Comparison of ENCODE assay signal across 8 mouse cellular contexts in the genomic region with DNA sequence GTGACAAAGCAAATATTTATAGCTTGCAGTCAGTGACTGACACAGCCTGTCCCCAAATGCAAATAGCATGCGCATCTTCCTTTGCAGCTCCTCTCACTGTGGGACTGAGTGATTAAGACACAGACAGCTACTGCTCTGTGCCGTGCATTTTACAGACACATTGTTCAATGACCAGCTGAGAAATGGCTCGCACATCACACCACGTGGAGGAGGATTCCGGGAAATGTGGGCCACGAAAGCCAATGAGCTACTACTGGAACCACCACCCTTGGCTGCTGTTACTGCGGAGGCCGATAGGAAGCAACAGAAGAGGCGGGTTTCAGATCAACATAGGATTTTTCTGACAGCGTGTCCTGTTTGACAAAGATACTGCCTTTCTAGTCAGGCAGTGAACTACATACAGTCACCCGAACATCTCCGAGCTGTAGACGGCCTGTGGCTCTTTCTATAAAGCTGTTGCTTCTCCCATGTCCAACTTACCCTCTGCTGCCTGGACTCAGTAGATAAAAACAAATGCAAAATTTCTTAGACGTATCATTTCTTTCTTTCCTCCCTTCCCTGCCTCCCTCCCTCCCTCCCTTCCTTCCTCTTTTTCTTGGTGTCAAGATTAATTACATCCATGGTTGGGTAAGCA. TPM values are rescaled to one million over a fixed set of nuclear protein-coding genes. Genes with fewer than 3 reads are reported as not detected.
DNase-seq lines count a peak whose midpoint lies in the region; ATAC-seq lines count a peak whose summit lies in the region.

No protein-coding gene starts in this region.

- H3K9me3 ChIP-seq in heart, embryonic 10.5 days, result no peaks in the 10 kb centered on the region
- no peaks in the 10 kb centered on the region for H3K9me3 ChIP-seq in forebrain, embryonic 16.5 days (ENCODE audit: control insufficient read depth, low read length)
- no peaks in the 10 kb centered on the region for H3K9me3 ChIP-seq in hindbrain, embryonic 15.5 days
- no peaks in the 10 kb centered on the region for H3K9me3 ChIP-seq in liver, embryonic 16.5 days (replicated peaks; ENCODE audit: control insufficient read depth, low read length)
- no peaks in the 10 kb centered on the region for H3K9me3 ChIP-seq in embryonic facial prominence, embryonic 10.5 days

- H3K4me3 ChIP-seq in heart, embryonic 10.5 days, result no peak overlapping the region
- H3K4me3 ChIP-seq in forebrain, embryonic 16.5 days (replicated peaks; ENCODE audit: low read length), result no peak overlapping the region
- no peak overlapping the region for H3K4me3 ChIP-seq in hindbrain, embryonic 15.5 days
- H3K4me3 ChIP-seq in liver, embryonic 16.5 days (ENCODE audit: low read depth, low read length), result no peak overlapping the region
- no peak overlapping the region for H3K4me3 ChIP-seq in embryonic facial prominence, embryonic 10.5 days

- WGBS in heart, embryonic 10.5 days, result 75% methylated on average over 14 of the region's 14 CpGs
- WGBS in forebrain, embryonic 16.5 days, result 68% methylated on average over 14 of the region's 14 CpGs
- 43% methylated on average over 14 of the region's 14 CpGs for WGBS in hindbrain, embryonic 15.5 days
- 17% methylated on average over 14 of the region's 14 CpGs for WGBS in liver, embryonic 16.5 days (ENCODE audit: insufficient replicate concordance)
- WGBS in embryonic facial prominence, embryonic 10.5 days, result 86% methylated on average over 14 of the region's 14 CpGs

- H3K27me3 ChIP-seq in heart, embryonic 10.5 days (ENCODE audit: insufficient read depth, poor library complexity, severe bottlenecking), result no peaks in the 10 kb centered on the region
- no peaks in the 10 kb centered on the region for H3K27me3 ChIP-seq in forebrain, embryonic 16.5 days (replicated peaks; ENCODE audit: control insufficient read depth, insufficient read depth, low read length)
- H3K27me3 ChIP-seq in hindbrain, embryonic 15.5 days, result no peaks in the 10 kb centered on the region
- H3K27me3 ChIP-seq in liver, embryonic 16.5 days (ENCODE audit: control insufficient read depth, insufficient read depth, low read depth, low read length), result no peaks in the 10 kb centered on the region
- no peaks in the 10 kb centered on the region for H3K27me3 ChIP-seq in embryonic facial prominence, embryonic 10.5 days (replicated peaks; ENCODE audit: low read depth, poor library complexity, severe bottlenecking)

- no peak for ATAC-seq in forebrain, embryonic 16.5 days
- 0 out of 2 replicates have a peak, but pooled peaks have one; percentile 62 for ATAC-seq in hindbrain, embryonic 15.5 days (ENCODE audit: low FRiP score, low read depth)
- peak; percentile 85 for ATAC-seq in liver, embryonic 16.5 days (ENCODE audit: low read depth)
- no peak for ATAC-seq in monocyte, adult 5-6 weeks (replicated peaks; ENCODE audit: insufficient number of reproducible peaks, low FRiP score, low TSS enrichment, poor library complexity, severe bottlenecking)

- DNase-seq in heart, adult 11 months, result peak; percentile 96
- no peak for DNase-seq in heart, embryonic 10.5 days (ENCODE audit: low spot score)
- DNase-seq in spleen, postnatal 10 days (ENCODE audit: low spot score in 2 of 2), result peak; percentile 44 to 75
- DNase-seq in embryonic facial prominence, embryonic 10.5 days (ENCODE audit: low spot score), result no peak

- peaks cover 24% of the 10 kb centered on the region for H3K36me3 ChIP-seq in heart, embryonic 10.5 days
- peaks cover 23% of the 10 kb centered on the region for H3K36me3 ChIP-seq in forebrain, embryonic 16.5 days (ENCODE audit: control insufficient read depth, insufficient read depth)
- H3K36me3 ChIP-seq in hindbrain, embryonic 15.5 days, result peaks cover 22% of the 10 kb centered on the region
- H3K36me3 ChIP-seq in liver, embryonic 16.5 days (ENCODE audit: control insufficient read depth, insufficient read depth), result peaks cover 8% of the 10 kb centered on the region
- H3K36me3 ChIP-seq in embryonic facial prominence, embryonic 10.5 days (replicated peaks), result peaks cover 29% of the 10 kb centered on the region

- no peak overlapping the region for H3K27ac ChIP-seq in heart, embryonic 10.5 days
- H3K27ac ChIP-seq in forebrain, embryonic 16.5 days (ENCODE audit: low read length), result peak overlapping the region; percentile 17; the same call in 1 of the 2 replicates
- H3K27ac ChIP-seq in hindbrain, embryonic 15.5 days (replicated peaks), result 0 out of 2 replicates have a peak overlapping the region, but pooled peaks have one; percentile 12
- H3K27ac ChIP-seq in liver, embryonic 16.5 days (ENCODE audit: low read length), result peak overlapping the region; percentile 95
- H3K27ac ChIP-seq in embryonic facial prominence, embryonic 10.5 days (replicated peaks), result no peak overlapping the region

- peaks cover 21% of the 10 kb centered on the region for H3K4me1 ChIP-seq in heart, embryonic 10.5 days
- peaks cover 11% of the 10 kb centered on the region for H3K4me1 ChIP-seq in forebrain, embryonic 16.5 days (replicated peaks; ENCODE audit: control insufficient read depth, insufficient read depth, low read length)
- H3K4me1 ChIP-seq in hindbrain, embryonic 15.5 days (replicated peaks), result peaks cover 11% of the 10 kb centered on the region; the same call in 1 of the 2 replicates
- H3K4me1 ChIP-seq in liver, embryonic 16.5 days (ENCODE audit: control insufficient read depth, low read depth, low read length), result peaks cover 35% of the 10 kb centered on the region
- H3K4me1 ChIP-seq in embryonic facial prominence, embryonic 10.5 days, result peaks cover 19% of the 10 kb centered on the region

- no peak overlapping the region for H3K4me2 ChIP-seq in forebrain, embryonic 16.5 days (ENCODE audit: low read length)
- no peak overlapping the region for H3K4me2 ChIP-seq in hindbrain, embryonic 15.5 days
- H3K4me2 ChIP-seq in liver, embryonic 16.5 days (ENCODE audit: low read depth, low read length), result peak overlapping the region; percentile 52

- H3K9ac ChIP-seq in forebrain, embryonic 16.5 days (replicated peaks; ENCODE audit: low read depth, low read length), result no peak overlapping the region
- H3K9ac ChIP-seq in hindbrain, embryonic 15.5 days, result no peak overlapping the region
- peak overlapping the region; percentile 29; the same call in 1 of the 2 replicates for H3K9ac ChIP-seq in liver, embryonic 16.5 days (ENCODE audit: low read depth, low read length)

RNA-seq across cellular contexts. Expression of gene Katnal1, which starts 31.9 kb away (rescaled TPM):
- polyA plus RNA-seq in heart, embryonic 10.5 days (2016; fragmentation: Nextera tagmentation; extraction: Ambion mirVana), result 17.5 and 19.5 TPM in 2 replicates
- 39.6 and 44.3 TPM in 2 replicates for polyA plus RNA-seq in forebrain, embryonic 16.5 days (2015; fragmentation: Nextera tagmentation; extraction: Ambion mirVana)
- 35.8 and 36.5 TPM in 2 replicates for polyA plus RNA-seq in hindbrain, embryonic 15.5 days (2015; fragmentation: Nextera tagmentation; extraction: Ambion mirVana)
- polyA plus RNA-seq in liver, embryonic 16.5 days (2015; fragmentation: Nextera tagmentation; extraction: Ambion mirVana), result 6.7 and 7.4 TPM in 2 replicates
- 19.9 and 20.2 TPM in 2 replicates for polyA plus RNA-seq in embryonic facial prominence, embryonic 10.5 days (2016; fragmentation: Nextera tagmentation; extraction: Ambion mirVana)
- 1.5 to 4.8 TPM (median 4.6 TPM) in 3 replicates for total RNA-seq in monocyte, adult 5-6 weeks (2017)

Comparison
In these comparisons a context has a peak if more than half of its experiments do, and no peak if none do; other contexts are left out.
1. DNase-seq: peak in heart, adult 11 months (single experiment) and spleen, postnatal 10 days (2 of 2); none in heart, embryonic 10.5 days (single experiment) and embryonic facial prominence, embryonic 10.5 days (single experiment).
2. H3K27ac ChIP-seq: peak in forebrain, embryonic 16.5 days (single experiment), hindbrain, embryonic 15.5 days (single experiment) and liver, embryonic 16.5 days (single experiment); none in heart, embryonic 10.5 days (single experiment) and embryonic facial prominence, embryonic 10.5 days (single experiment).
3. ATAC-seq: peak in hindbrain, embryonic 15.5 days (single experiment) and liver, embryonic 16.5 days (single experiment); none in forebrain, embryonic 16.5 days (single experiment) and monocyte, adult 5-6 weeks (single experiment).